Mouse (Mus musculus) heart, adult 2 months (tissue): ENCODE results near the gene Son.

Source experiments
- CTCF ChIP-seq: fragments of 200-600 bp; IDR thresholded peaks from 2 replicates; pipeline ENCODE4 v1.8.1; 2022; ENCODE audit warnings: antibody characterized with exemption, mild to moderate bottlenecking, moderate library complexity
- EP300 ChIP-seq: fragments of 200-500 bp; IDR thresholded peaks from 2 replicates; pipeline ENCODE4 v1.6.1; 2011; ENCODE audit warnings: low read depth, low read length, control low read depth; ENCODE audit not compliant: insufficient read depth
- POLR2A ChIP-seq: fragments of 200-500 bp; IDR thresholded peaks from 2 replicates; pipeline ENCODE4 v1.6.1; 2011; ENCODE audit warnings: mild to moderate bottlenecking, low read depth, low read length, control low read depth; ENCODE audit not compliant: insufficient read depth

DNA sequence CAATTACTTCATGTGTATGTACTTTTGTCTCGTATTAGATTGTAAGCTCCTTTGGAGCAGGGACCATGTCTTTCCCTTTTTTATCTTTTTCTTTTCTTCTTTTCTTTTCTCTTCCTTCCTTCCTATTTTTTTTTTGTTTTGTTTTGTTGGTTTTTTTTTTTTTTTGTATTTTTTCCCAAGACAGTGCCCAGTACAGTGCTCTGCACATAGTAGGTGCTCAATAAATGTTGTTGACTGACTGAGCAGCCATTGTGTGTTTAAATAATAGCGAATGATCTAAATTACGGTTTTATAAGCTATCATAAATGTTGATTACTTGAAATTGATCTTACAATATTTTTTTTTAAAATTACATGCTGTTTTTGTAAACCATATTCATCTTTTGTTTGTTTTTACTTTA, 16.5 kb downstream of the Son start:
- TF ChIP-seq CTCF = no peak
- no peak for TF ChIP-seq POLR2A
- TF ChIP-seq EP300 = no peak
